Mouse (Mus musculus) left cerebral cortex, postnatal 14 days (tissue): ENCODE measurements at regions not wholly inside any gene's neighbourhood (a gene's known extent, or its start where the extent isn't known, plus 50 kb on each side); places are given as distances from the start of the nearest gene placed in this dataset.

ENCODE experiments used
- DNase-seq, 2 experiments: peaks; one replicate each; pipeline ENCODE4 v3.0.0; 2021 to 2022; ENCODE audit warnings: low spot score in 2 of 2, mixed read lengths in 1 of 2
- intact Hi-C: fragments of 180-260 bp; cut with DNase I; formaldehyde crosslinking; loops from one replicate; pipeline ENCODE4 v1.15.1; 2025

GRCm38 (mm10) chr5:18433287-18433686 lies 73.1 kb upstream of the Gnai1 start:
- DNase-seq: peak; percentile 11 to 30
- intact Hi-C loops: no loop called here

- no peak for DNase-seq
- intact Hi-C loops: no loop called here
These were observed 64.9 kb upstream of the Gnai1 start for GRCm38 (mm10) chr5:18425098-18425497.

- intact Hi-C loops: no loop called here
- no peak for DNase-seq
These were observed 54.7 kb upstream of the Gnai1 start for GRCm38 (mm10) chr5:18414892-18415291.
